Mouse (Mus musculus): ENCODE results near the gene Rnf40. TPM values are rescaled to one million over a fixed set of nuclear protein-coding genes. Genes with fewer than 3 reads are reported as not detected.

Gene Rnf40
- polyA plus RNA-seq, 1 experiment from 2014 or later = 50.9 TPM

GRCm38 (mm10) chr7:127648516-127649201, 60.1 kb downstream of the Rnf40 start:
- no peak for ATAC-seq (ENCODE audit: insufficient read depth, low FRiP score, low TSS enrichment)
- Histone ChIP-seq H3K27me3 (ENCODE audit: control insufficient read depth, insufficient read depth, low read length) (no peaks in the 10 kb centered on the region), H3K9me3 (ENCODE audit: control insufficient read depth, low read length) (no peaks in the 10 kb centered on the region), H3K9ac (ENCODE audit: low read length) (no peak overlapping the region), H3K4me3 (ENCODE audit: low read depth, low read length) (no peak overlapping the region), H3K4me2 (ENCODE audit: low read depth) (no peak overlapping the region), H3K4me1 (ENCODE audit: control insufficient read depth, insufficient read depth, low read length) (no peaks in the 10 kb centered on the region), H3K27ac (ENCODE audit: low read depth, low read length) (no peak overlapping the region), H3K36me3 (ENCODE audit: control insufficient read depth, insufficient read depth, low read length) (no peaks in the 10 kb centered on the region)
- 77% methylated on average over 4 of the region's 4 CpGs for WGBS
- DNase-seq (ENCODE audit: low spot score) = no peak

GRCm38 (mm10) chr7:127649206-127649605, 60.6 kb downstream of the Rnf40 start:
- DNase-seq (ENCODE audit: low spot score) (no peak), ATAC-seq (ENCODE audit: insufficient read depth, low FRiP score, low TSS enrichment) (no peak)
- H3K4me2 ChIP-seq (ENCODE audit: low read depth) = no peak overlapping the region
- H3K27ac ChIP-seq (ENCODE audit: low read depth, low read length) = no peak overlapping the region
- H3K9ac ChIP-seq (ENCODE audit: low read length) = no peak overlapping the region
- no peaks in the 10 kb centered on the region for H3K9me3 ChIP-seq (ENCODE audit: control insufficient read depth, low read length)
- no peaks in the 10 kb centered on the region for H3K27me3 ChIP-seq (ENCODE audit: control insufficient read depth, insufficient read depth, low read length)
- 89% methylated on average over 6 of the region's 6 CpGs for WGBS
- H3K4me1 ChIP-seq (ENCODE audit: control insufficient read depth, insufficient read depth, low read length) = no peaks in the 10 kb centered on the region
- no peaks in the 10 kb centered on the region for H3K36me3 ChIP-seq (ENCODE audit: control insufficient read depth, insufficient read depth, low read length)
- H3K4me3 ChIP-seq (ENCODE audit: low read depth, low read length) = no peak overlapping the region

- H3K9ac ChIP-seq (ENCODE audit: low read length) = 0 out of 2 replicates have a peak overlapping the region, but pooled peaks have one; percentile 18
- H3K4me3 ChIP-seq (ENCODE audit: low read depth, low read length) = no peak overlapping the region
- ATAC-seq (ENCODE audit: insufficient read depth, low FRiP score, low TSS enrichment) = no peak
- no peaks in the 10 kb centered on the region for H3K4me1 ChIP-seq (ENCODE audit: control insufficient read depth, insufficient read depth, low read length)
- no peak for DNase-seq (ENCODE audit: low spot score)
- no peak overlapping the region for H3K27ac ChIP-seq (ENCODE audit: low read depth, low read length)
- H3K9me3 ChIP-seq (ENCODE audit: control insufficient read depth, low read length) = no peaks in the 10 kb centered on the region
- H3K36me3 ChIP-seq (ENCODE audit: control insufficient read depth, insufficient read depth, low read length) = no peaks in the 10 kb centered on the region
- H3K4me2 ChIP-seq (ENCODE audit: low read depth) = peak overlapping the region; percentile 16; the same call in 1 of the 2 replicates
- 74% methylated on average over 2 of the region's 3 CpGs for WGBS
- H3K27me3 ChIP-seq (ENCODE audit: control insufficient read depth, insufficient read depth, low read length) = no peaks in the 10 kb centered on the region
These were observed 63.1 kb downstream of the Rnf40 start for GRCm38 (mm10) chr7:127651624-127652023.

- Histone ChIP-seq H3K4me2 (ENCODE audit: low read depth) (peak overlapping the region; percentile 16; the same call in 1 of the 2 replicates), H3K27ac (ENCODE audit: low read depth, low read length) (no peak overlapping the region), H3K4me3 (ENCODE audit: low read depth, low read length) (no peak overlapping the region), H3K9me3 (ENCODE audit: control insufficient read depth, low read length) (no peaks in the 10 kb centered on the region), H3K4me1 (ENCODE audit: control insufficient read depth, insufficient read depth, low read length) (no peaks in the 10 kb centered on the region), H3K27me3 (ENCODE audit: control insufficient read depth, insufficient read depth, low read length) (no peaks in the 10 kb centered on the region), H3K36me3 (ENCODE audit: control insufficient read depth, insufficient read depth, low read length) (no peaks in the 10 kb centered on the region), H3K9ac (ENCODE audit: low read length) (peak overlapping the region; percentile 18; the same call in 1 of the 2 replicates)
- DNase-seq (ENCODE audit: low spot score) (peak; percentile 20), ATAC-seq (ENCODE audit: insufficient read depth, low FRiP score, low TSS enrichment) (no peak)
- WGBS = 10% methylated on average over 18 of the region's 18 CpGs
These were observed 63.5 kb downstream of the Rnf40 start for GRCm38 (mm10) chr7:127652050-127652449.

DNA sequence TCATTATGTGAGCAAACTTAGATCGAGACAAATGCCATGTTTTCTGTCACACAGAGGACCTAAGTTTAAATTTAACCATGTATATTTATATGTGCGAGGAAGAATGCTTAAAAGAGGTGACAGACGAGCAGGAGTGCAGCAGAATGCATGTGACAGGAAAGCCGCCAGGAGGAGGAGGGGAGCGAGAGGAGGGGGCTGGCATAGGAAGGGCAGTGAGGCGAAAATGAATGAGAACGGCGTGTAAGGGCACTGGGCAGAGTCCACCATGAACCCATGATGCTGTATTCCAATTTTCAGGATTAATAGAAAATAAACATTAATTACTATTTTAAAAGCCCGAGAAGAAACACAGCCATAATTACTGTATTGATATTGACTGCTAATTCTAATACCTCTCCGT, 65.8 kb downstream of the Rnf40 start:
- no peaks in the 10 kb centered on the region for H3K9me3 ChIP-seq (ENCODE audit: control insufficient read depth, low read length)
- no peak overlapping the region for H3K27ac ChIP-seq (ENCODE audit: low read depth, low read length)
- H3K4me2 ChIP-seq (ENCODE audit: low read depth) = no peak overlapping the region
- H3K9ac ChIP-seq (ENCODE audit: low read length) = no peak overlapping the region
- 80% methylated on average over 10 of the region's 10 CpGs for WGBS
- H3K27me3 ChIP-seq (ENCODE audit: control insufficient read depth, insufficient read depth, low read length) = no peaks in the 10 kb centered on the region
- H3K4me1 ChIP-seq (ENCODE audit: control insufficient read depth, insufficient read depth, low read length) = no peaks in the 10 kb centered on the region
- H3K36me3 ChIP-seq (ENCODE audit: control insufficient read depth, insufficient read depth, low read length) = no peaks in the 10 kb centered on the region
- H3K4me3 ChIP-seq (ENCODE audit: low read depth, low read length) = no peak overlapping the region
- DNase-seq (ENCODE audit: low spot score) (no peak), ATAC-seq (ENCODE audit: insufficient read depth, low FRiP score, low TSS enrichment) (no peak)

Other genes starting within 250 kb of the Rnf40 start
- 5.1 and 7.0 TPM in 2 replicates for gene Zfp768, start 243.2 kb upstream of the Rnf40 start, polyA plus RNA-seq (2014; fragmentation: Nextera tagmentation; extraction: Ambion mirVana)
- gene Zfp747, start 212.7 kb upstream of the Rnf40 start, polyA plus RNA-seq (2014; fragmentation: Nextera tagmentation; extraction: Ambion mirVana) = 9.4 and 9.8 TPM in 2 replicates
- 6.5 and 8.9 TPM in 2 replicates for gene 9130019O22Rik, start 201.6 kb upstream of the Rnf40 start, polyA plus RNA-seq (2014; fragmentation: Nextera tagmentation; extraction: Ambion mirVana)
- 7.1 and 8.1 TPM in 2 replicates for gene E430018J23Rik, start 195.1 kb upstream of the Rnf40 start, polyA plus RNA-seq (2014; fragmentation: Nextera tagmentation; extraction: Ambion mirVana)
- 7.5 and 7.6 TPM in 2 replicates for gene Zfp764, start 181.9 kb upstream of the Rnf40 start, polyA plus RNA-seq (2014; fragmentation: Nextera tagmentation; extraction: Ambion mirVana)
- gene Zfp688, start 166.7 kb upstream of the Rnf40 start, polyA plus RNA-seq (2014; fragmentation: Nextera tagmentation; extraction: Ambion mirVana) = 31.6 and 33.9 TPM in 2 replicates
- 11.7 and 16.4 TPM in 2 replicates for gene Zfp689, start 139.6 kb upstream of the Rnf40 start, polyA plus RNA-seq (2014; fragmentation: Nextera tagmentation; extraction: Ambion mirVana)
- 55.5 and 71.8 TPM in 2 replicates for gene Prr14, start 129.2 kb upstream of the Rnf40 start, polyA plus RNA-seq (2014; fragmentation: Nextera tagmentation; extraction: Ambion mirVana)
- 15.4 and 17.1 TPM in 2 replicates for gene Fbrs, start 109.6 kb upstream of the Rnf40 start, polyA plus RNA-seq (2014; fragmentation: Nextera tagmentation; extraction: Ambion mirVana)
- 58.3 and 66.0 TPM in 2 replicates for gene Srcap, start 76.8 kb upstream of the Rnf40 start, polyA plus RNA-seq (2014; fragmentation: Nextera tagmentation; extraction: Ambion mirVana)
- gene Gm42715, start 69.2 kb upstream of the Rnf40 start, polyA plus RNA-seq (2014; fragmentation: Nextera tagmentation; extraction: Ambion mirVana) = 18.4 TPM in 2 replicates
- 6.9 and 9.2 TPM in 2 replicates for gene Tmem265, start 27.4 kb upstream of the Rnf40 start, polyA plus RNA-seq (2014; fragmentation: Nextera tagmentation; extraction: Ambion mirVana)
- gene Phkg2, start 15.4 kb upstream of the Rnf40 start, polyA plus RNA-seq (2014; fragmentation: Nextera tagmentation; extraction: Ambion mirVana) = 45.1 and 55.1 TPM in 2 replicates
- gene Ccdc189, start 172 bp upstream of the Rnf40 start, polyA plus RNA-seq (2014; fragmentation: Nextera tagmentation; extraction: Ambion mirVana) = 12.2 and 12.8 TPM in 2 replicates
- gene Zfp629, start 27.0 kb downstream of the Rnf40 start, polyA plus RNA-seq (2014; fragmentation: Nextera tagmentation; extraction: Ambion mirVana) = 34.5 and 37.9 TPM in 2 replicates
- 54.5 and 55.5 TPM in 2 replicates for gene Bcl7c, start 120.2 kb downstream of the Rnf40 start, polyA plus RNA-seq (2014; fragmentation: Nextera tagmentation; extraction: Ambion mirVana)
- 6.0 and 8.8 TPM in 2 replicates for gene Ctf1, start 124.0 kb downstream of the Rnf40 start, polyA plus RNA-seq (2014; fragmentation: Nextera tagmentation; extraction: Ambion mirVana)
- 0.18 TPM in 1 of 2 replicates, not detected in the other for gene Ctf2, start 143.4 kb downstream of the Rnf40 start, polyA plus RNA-seq (2014; fragmentation: Nextera tagmentation; extraction: Ambion mirVana)
- gene Fbxl19, start 155.8 kb downstream of the Rnf40 start, polyA plus RNA-seq (2014; fragmentation: Nextera tagmentation; extraction: Ambion mirVana) = 6.7 and 7.7 TPM in 2 replicates
- 5.5 and 6.5 TPM in 2 replicates for gene Orai3, start 181.0 kb downstream of the Rnf40 start, polyA plus RNA-seq (2014; fragmentation: Nextera tagmentation; extraction: Ambion mirVana)
- 27.2 and 28.5 TPM in 2 replicates for gene Setd1a, start 187.9 kb downstream of the Rnf40 start, polyA plus RNA-seq (2014; fragmentation: Nextera tagmentation; extraction: Ambion mirVana)
- gene Gm49388, start 196.8 kb downstream of the Rnf40 start, polyA plus RNA-seq (2014; fragmentation: Nextera tagmentation; extraction: Ambion mirVana) = not detected in 2 replicates
- gene Hsd3b7, start 211.8 kb downstream of the Rnf40 start, polyA plus RNA-seq (2014; fragmentation: Nextera tagmentation; extraction: Ambion mirVana) = 7.1 and 8.3 TPM in 2 replicates
- gene Stx4a, start 235.5 kb downstream of the Rnf40 start, polyA plus RNA-seq (2014; fragmentation: Nextera tagmentation; extraction: Ambion mirVana) = 10.4 and 10.7 TPM in 2 replicates
- gene Stx1b, start 235.8 kb downstream of the Rnf40 start, polyA plus RNA-seq (2014; fragmentation: Nextera tagmentation; extraction: Ambion mirVana) = 7.8 and 8.1 TPM in 2 replicates